Mouse (Mus musculus) ES-Bruce4 (cell line): Measurements from ENCODE around the gene Dmrtc2.

Experiments used
- CTCF ChIP-seq: IDR thresholded peaks from one replicate; pipeline ENCODE4 v1.8.1; 2011; ENCODE audit warnings: low read depth, low read length
- EP300 ChIP-seq: IDR thresholded peaks from 2 replicates; pipeline ENCODE4 v1.6.1; 2011; ENCODE audit warnings: low read depth, low read length; ENCODE audit not compliant: insufficient read depth
- POLR2A ChIP-seq: IDR thresholded peaks from one replicate; pipeline ENCODE4 v1.8.1; 2011; ENCODE audit warnings: low read length; ENCODE audit not compliant: insufficient read depth

DNA sequence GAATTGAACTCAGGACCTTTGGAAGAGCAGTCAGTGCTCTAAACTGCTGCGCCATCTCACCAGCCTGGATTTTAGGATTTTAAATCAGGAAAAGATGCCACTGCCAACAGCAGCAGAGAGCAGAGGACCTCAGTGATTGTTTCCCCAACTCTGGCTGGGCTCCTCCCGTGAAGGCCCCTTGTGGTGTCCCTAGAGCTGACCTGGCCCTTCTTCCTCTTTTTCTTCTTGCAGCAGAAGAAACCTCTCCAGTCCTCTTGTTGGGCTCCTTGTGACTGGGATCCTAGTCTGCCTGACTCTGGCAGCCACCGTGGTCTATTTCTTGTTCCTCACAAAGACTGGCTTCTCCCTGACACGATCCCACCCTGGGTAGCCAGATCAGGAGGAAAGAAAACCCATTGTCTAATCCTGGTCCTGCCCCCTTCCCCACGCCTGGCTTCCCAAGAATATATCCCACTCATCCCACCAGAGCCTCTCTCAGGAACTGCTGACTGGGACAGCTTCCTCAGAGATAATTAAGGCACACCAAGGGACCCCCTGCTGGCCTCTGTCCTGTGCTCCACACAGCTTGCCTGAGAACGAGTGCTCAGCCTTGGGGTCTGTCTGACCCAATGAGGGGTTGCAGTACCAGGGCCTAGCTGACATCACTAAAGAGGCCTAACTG lies 13.3 kb upstream of the Dmrtc2 start:
- no peak for TF ChIP-seq POLR2A
- no peak for TF ChIP-seq CTCF
- TF ChIP-seq EP300, result no peak
